Mouse (Mus musculus) 3T3-L1 (cell line): ENCODE data around the gene Wwox.

ENCODE experiments used
- DNase-seq: peaks from one replicate; pipeline ENCODE4 v3.0.0-alpha.2; 2015; ENCODE audit warnings: low read depth, low spot score

The Wwox gene

GRCm38 (mm10) chr8:115008624-115009620 is 569.5 kb downstream of the Wwox start:
- DNase-seq, result no peak

DNA sequence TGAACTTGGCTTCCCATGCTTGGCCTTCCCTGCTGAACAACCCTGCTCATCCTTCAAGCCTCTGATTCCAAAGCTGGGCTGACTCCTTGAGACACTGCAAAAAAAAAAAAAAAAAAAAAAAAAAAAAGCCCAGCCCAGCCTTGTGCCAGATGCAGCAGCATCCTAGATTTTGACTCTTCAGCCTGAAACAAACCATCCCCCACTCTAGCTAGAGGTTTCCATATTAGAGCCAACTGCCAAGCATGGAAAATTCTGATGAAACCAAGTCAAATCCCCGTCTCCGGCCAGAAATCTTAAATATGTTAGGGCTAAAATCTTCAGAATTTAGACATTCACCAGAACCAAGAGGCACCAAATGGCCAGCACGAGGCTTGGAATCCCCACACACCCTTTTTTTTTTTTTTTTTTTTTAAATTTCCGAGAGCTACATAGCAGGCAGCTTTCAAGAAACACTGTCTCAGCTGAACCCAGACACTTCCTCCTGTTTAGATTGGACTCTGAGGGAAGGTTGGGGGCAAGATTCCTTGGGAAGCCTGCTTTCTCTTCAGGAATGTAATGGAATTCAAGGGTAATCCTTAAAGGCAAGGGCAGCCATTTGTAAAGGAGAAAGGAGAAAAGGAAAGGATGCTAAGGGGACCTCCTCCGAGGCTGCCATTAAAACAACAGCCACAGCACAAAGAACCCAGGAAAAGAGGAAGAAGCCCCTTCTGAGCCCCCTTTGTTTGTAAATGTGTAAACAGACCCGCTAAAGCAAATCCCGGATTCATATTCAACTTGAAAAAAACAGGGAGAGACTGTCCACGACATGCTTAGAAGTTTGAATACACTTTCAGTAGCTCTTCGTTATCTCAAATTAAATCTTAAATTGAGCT is 570.7 kb downstream of the Wwox start:
- no peak for DNase-seq

DNA sequence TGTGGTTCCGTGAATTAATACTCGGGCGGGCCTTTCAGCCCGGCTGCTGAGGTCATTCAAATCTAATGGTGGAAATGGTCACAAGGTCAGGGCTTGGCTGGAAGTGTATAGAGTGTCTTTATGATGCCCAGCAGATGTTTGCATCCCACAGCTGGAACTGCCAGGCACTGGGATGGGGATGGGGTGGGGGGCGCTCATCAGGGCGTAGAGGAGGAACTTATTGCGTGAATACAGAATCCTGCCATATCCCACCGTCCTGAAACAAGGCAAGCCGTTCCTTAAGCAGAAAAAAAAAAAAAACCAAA is 571.3 kb downstream of the Wwox start:
- DNase-seq, result no peak

GRCm38 (mm10) chr8:115019661-115020060 is 580.2 kb downstream of the Wwox start:
- DNase-seq, result no peak

- DNase-seq, result no peak
Measured at GRCm38 (mm10) chr8:115021731-115022130, 582.3 kb downstream of the Wwox start.

- no peak for DNase-seq
Measured at GRCm38 (mm10) chr8:115024062-115024461, 584.6 kb downstream of the Wwox start.

- no peak for DNase-seq
Measured at GRCm38 (mm10) chr8:115025390-115026098, 586.1 kb downstream of the Wwox start.

GRCm38 (mm10) chr8:115026201-115026600 is 586.7 kb downstream of the Wwox start:
- DNase-seq, result no peak

GRCm38 (mm10) chr8:115033194-115033593 is 593.7 kb downstream of the Wwox start:
- no peak for DNase-seq

DNA sequence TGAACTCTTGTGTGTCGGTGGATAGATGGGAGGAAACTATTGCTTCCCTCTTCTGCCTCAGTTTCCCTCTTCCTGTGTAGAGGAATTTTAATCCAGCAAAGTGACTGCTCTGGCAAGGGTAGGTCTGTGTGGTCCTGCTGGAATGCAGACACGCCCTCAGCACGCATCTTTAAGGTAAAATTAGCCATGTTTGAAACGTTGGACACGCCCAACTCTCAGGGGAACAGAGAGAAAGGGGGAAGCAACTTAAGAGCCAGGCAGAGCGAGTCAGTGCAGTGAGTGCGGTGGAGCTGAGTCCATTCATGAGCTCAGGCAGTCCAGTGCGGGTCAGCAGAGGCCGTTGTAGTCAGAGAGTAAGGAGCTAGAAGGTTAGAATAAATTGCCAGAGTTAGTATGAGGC is 596.6 kb downstream of the Wwox start:
- DNase-seq, result no peak

- no peak for DNase-seq
Measured at GRCm38 (mm10) chr8:115038426-115038825, 599.0 kb downstream of the Wwox start.

DNA sequence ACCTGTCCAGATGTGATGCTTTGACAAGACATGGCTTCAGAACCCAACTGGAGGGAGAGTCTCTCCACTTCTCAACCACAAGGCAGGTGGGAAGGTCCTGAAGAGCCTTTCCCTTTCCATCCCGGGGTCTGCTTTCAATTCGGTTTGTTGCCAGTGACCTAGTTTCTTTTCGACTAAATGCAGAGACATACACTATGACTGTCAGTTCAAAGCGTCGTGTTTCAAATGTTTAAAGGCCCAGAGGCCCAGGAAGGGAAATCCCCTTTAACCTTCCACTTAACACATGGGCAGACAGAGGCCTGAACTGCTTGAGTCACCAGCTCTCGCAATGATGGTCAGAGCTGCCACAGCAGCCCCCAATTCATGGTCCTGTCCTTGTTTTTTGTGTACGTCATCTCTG is 606.3 kb downstream of the Wwox start:
- no peak for DNase-seq

DNA sequence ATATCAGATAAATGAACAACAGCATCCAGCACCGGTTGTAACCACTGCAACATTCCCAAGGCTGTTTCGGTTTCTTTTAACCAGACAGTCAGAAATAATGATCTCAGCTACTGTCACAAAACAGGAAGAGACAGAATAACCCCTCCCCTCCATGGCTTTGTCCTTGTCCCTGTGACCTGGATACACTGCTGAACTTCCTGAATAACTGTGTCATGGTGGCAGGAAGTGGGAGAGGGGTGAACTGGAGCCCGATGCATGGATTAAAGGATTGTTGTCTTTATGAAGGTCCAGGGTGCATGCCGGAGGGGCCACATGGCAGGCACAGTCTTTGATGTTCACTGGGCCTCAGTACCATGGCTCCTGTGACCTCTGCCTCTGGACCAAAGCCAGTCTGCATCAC is 607.0 kb downstream of the Wwox start:
- DNase-seq, result no peak

GRCm38 (mm10) chr8:115058193-115058835 is 618.9 kb downstream of the Wwox start:
- no peak for DNase-seq

GRCm38 (mm10) chr8:115063623-115064022 is 624.2 kb downstream of the Wwox start:
- DNase-seq, result no peak

DNA sequence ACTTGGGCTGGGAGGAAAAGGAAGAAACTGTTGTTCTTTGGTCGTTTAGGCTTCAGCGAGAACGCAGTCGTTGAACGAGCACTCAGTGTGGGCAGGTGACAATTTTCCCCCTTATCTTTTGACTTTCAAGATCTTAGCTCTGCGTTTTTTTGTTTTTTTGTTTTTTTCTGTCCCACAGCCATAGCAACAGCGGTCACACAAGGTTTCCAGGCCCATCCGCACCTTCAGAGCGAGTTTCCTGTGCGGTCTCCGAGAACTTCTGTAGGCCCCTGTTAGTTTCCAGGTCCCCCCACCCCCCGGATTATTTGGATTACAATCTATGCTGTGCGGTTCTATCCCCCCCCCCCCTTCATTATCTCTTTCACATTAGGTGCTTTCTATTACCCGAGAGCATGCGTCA is 625.2 kb downstream of the Wwox start:
- DNase-seq, result no peak

DNA sequence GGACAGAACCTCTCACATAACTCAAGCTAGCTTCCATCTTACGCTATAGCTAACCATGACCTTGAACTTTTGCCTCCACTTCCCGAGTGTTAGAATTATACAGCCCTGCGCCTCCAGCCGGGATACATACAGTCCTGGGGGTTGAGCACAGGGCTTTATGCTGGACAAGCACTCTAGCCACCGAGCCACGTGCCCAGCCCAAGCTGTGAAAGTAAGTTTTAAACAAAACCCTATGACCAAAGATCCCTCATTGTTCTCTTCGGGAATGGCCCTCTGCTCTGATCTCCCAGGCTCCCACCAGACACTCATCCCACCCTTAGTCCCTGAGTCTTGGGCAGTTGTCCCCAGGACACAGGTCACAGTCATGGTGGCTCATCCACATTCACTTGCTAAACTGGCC is 625.9 kb downstream of the Wwox start:
- DNase-seq, result no peak

DNA sequence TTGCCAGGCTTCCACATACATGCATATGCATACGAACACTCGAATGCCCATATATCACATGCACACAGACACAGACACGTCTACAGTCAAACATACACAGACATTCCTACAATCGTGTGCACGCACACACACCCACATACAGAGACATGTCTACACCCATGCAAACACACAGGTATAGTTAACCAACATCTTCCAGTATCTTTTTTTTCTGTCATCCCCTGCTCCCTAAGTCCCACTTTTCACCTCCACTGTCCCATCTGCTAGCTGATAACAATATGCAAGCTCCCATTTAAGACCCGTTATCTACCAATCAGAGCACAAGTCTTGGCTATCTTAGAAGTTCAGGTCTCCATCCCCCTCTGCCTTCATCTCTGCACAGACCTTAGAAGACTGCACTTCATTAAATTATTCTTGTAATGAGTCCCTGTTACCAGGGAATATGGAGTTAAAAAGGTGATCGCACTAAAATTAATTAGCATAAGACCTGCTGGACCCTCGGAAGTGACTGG is 627.1 kb downstream of the Wwox start:
- DNase-seq, result no peak

- no peak for DNase-seq
Measured at GRCm38 (mm10) chr8:115068723-115069122, 629.3 kb downstream of the Wwox start.

- no peak for DNase-seq
Measured at GRCm38 (mm10) chr8:115070225-115070624, 630.8 kb downstream of the Wwox start.

GRCm38 (mm10) chr8:115071231-115071630 is 631.8 kb downstream of the Wwox start:
- no peak for DNase-seq
